Mouse (Mus musculus): ENCODE measurements around the gene Igfbp1. TPM values are rescaled to one million over a fixed set of nuclear protein-coding genes. Genes with fewer than 3 reads are reported as not detected.
A peak's percentile ranks its signal among the peaks of the same experiment; 100 is the strongest.
"Not testable (repeated sequence)": the region's sequence is repeated elsewhere in the genome, so short reads cannot be mapped to it uniquely, and the experiment has no call there.

The Igfbp1 gene
- total RNA-seq, 2 experiments from 2014 or later, result not detected

GRCm38 (mm10) chr11:7194432-7195311, 2.9 kb upstream of the Igfbp1 start:
- DNase-seq (ENCODE audit: low spot score in 2 of 2), result no peak

- no peak for DNase-seq (ENCODE audit: low spot score in 2 of 2)
Measured at GRCm38 (mm10) chr11:7195312-7195685, 2.3 kb upstream of the Igfbp1 start.

GRCm38 (mm10) chr11:7198006-7198405, 424 bp downstream of the Igfbp1 start:
- no peak for DNase-seq (ENCODE audit: low spot score in 2 of 2)

- no peak for DNase-seq (ENCODE audit: low spot score in 2 of 2)
Measured at GRCm38 (mm10) chr11:7198481-7199256, 1.1 kb downstream of the Igfbp1 start.

GRCm38 (mm10) chr11:7199736-7200392, 2.3 kb downstream of the Igfbp1 start:
- DNase-seq (ENCODE audit: low spot score in 2 of 2), result peak in 1 of 2 experiments; percentile 60

- no peak for DNase-seq (ENCODE audit: low spot score in 2 of 2)
Measured at GRCm38 (mm10) chr11:7200393-7200783, 2.8 kb downstream of the Igfbp1 start.

GRCm38 (mm10) chr11:7202206-7202605, 4.6 kb downstream of the Igfbp1 start:
- no peak for DNase-seq (ENCODE audit: low spot score in 2 of 2)

- no peak for DNase-seq (ENCODE audit: low spot score in 2 of 2)
Measured at GRCm38 (mm10) chr11:7203846-7204245, 6.3 kb downstream of the Igfbp1 start.

GRCm38 (mm10) chr11:7210343-7210742, 12.8 kb downstream of the Igfbp1 start:
- peak; percentile 66 to 80 for DNase-seq (ENCODE audit: low spot score in 2 of 2)

GRCm38 (mm10) chr11:7211211-7211610, 13.6 kb downstream of the Igfbp1 start:
- DNase-seq (ENCODE audit: low spot score in 2 of 2), result no peak

- DNase-seq (ENCODE audit: low spot score in 2 of 2), result no peak
Measured at GRCm38 (mm10) chr11:7212126-7212798, 14.7 kb downstream of the Igfbp1 start.

- no peak for DNase-seq (ENCODE audit: low spot score in 2 of 2)
Measured at GRCm38 (mm10) chr11:7213161-7213500, 15.5 kb downstream of the Igfbp1 start.

- peak; percentile 78 to 88 for DNase-seq (ENCODE audit: low spot score in 2 of 2)
Measured at GRCm38 (mm10) chr11:7213501-7214341, 16.1 kb downstream of the Igfbp1 start, which contains the start of gene Igfbp3. Gene Igfbp3 (minus strand): TSS chr11:7213923.

- no peak for DNase-seq (ENCODE audit: low spot score in 2 of 2)
Measured at GRCm38 (mm10) chr11:7214342-7214660, 16.7 kb downstream of the Igfbp1 start.

- peak; percentile 51 to 84 for DNase-seq (ENCODE audit: low spot score in 2 of 2)
Measured at GRCm38 (mm10) chr11:7214761-7215160, 17.2 kb downstream of the Igfbp1 start.

- DNase-seq (ENCODE audit: low spot score in 2 of 2), result peak; percentile 52 to 82
Measured at GRCm38 (mm10) chr11:7215703-7216102, 18.1 kb downstream of the Igfbp1 start.

- not testable (repeated sequence) for DNase-seq (ENCODE audit: low spot score in 2 of 2)
Measured at GRCm38 (mm10) chr11:7221826-7222225, 24.2 kb downstream of the Igfbp1 start.

GRCm38 (mm10) chr11:7226200-7226599, 28.6 kb downstream of the Igfbp1 start:
- peak; percentile 80 to 88 for DNase-seq (ENCODE audit: low spot score in 2 of 2)

GRCm38 (mm10) chr11:7226810-7227550, 29.4 kb downstream of the Igfbp1 start:
- DNase-seq (ENCODE audit: low spot score in 2 of 2), result no peak

- DNase-seq (ENCODE audit: low spot score in 2 of 2), result no peak
Measured at GRCm38 (mm10) chr11:7228107-7228506, 30.5 kb downstream of the Igfbp1 start.
